In the genomic region with DNA sequence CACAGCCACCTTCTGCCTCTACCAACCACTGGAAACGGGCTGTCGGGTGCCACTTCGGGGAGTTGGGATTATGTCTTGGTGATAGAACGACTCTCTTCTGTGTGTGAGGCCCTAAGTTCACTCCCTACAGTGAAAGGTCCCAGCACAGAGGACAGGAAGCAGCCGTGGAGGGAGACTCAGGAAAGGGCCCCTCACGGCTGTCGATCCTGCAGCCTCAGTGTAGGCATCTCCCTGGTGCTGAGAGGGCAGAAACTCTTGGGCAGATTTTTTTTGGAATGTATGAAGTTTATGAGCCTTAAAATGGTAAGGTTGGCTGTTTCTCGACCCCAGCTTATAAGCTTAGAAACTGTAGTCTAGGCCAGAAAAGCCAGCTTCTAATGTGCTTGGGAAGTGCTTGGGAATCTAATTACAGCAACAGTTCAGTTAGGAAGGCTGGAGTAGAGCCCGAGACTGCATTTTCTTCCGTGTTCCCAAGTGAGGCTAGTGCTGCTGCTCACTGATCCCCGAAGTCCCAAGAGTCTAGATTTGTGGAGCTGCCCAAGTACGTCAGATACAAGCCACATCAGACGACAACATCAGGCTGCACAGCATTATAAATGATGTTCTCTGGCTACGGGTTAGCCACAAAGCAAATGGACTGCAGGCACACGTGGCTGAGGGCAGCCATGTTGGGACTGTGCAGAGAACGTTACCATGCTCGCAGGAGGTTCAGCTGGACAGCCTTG, we compare ENCODE assay signal across 8 mouse cellular contexts.
DNase-seq lines count a peak whose midpoint lies in the region; ATAC-seq lines count a peak whose summit lies in the region.
"Had no signal": no experiment of that assay in that cellular context is flagged by ENCODE, and none has a peak within 500 bp of the region (broad histone marks: within the 10 kb centered on the region; RNA-seq: fewer than 3 reads in every experiment).

No protein-coding gene starts in this region.

- H3K27me3 ChIP-seq in lung, embryonic 15.5 days = no peaks in the 10 kb centered on the region
- H3K27me3 ChIP-seq in limb, embryonic 15.5 days = no peaks in the 10 kb centered on the region
- H3K27me3 ChIP-seq: liver, embryonic 15.5 days had no signal

- H3K9me3 ChIP-seq in lung, embryonic 15.5 days = no peaks in the 10 kb centered on the region
- H3K9me3 ChIP-seq in limb, embryonic 15.5 days = no peaks in the 10 kb centered on the region
- H3K9me3 ChIP-seq: liver, embryonic 15.5 days had no signal

- no peaks in the 10 kb centered on the region for H3K36me3 ChIP-seq in lung, embryonic 15.5 days
- H3K36me3 ChIP-seq in limb, embryonic 15.5 days = no peaks in the 10 kb centered on the region
- H3K36me3 ChIP-seq: liver, embryonic 15.5 days had no signal

- peak overlapping the region; percentile 51; the same call in 1 of the 2 replicates for H3K27ac ChIP-seq in lung, embryonic 15.5 days
- peak overlapping the region; percentile 67 for H3K27ac ChIP-seq in limb, embryonic 15.5 days

- no peak for DNase-seq in lung, postnatal 14 days
- DNase-seq in heart, adult 8-10 months (ENCODE audit: low spot score) = peak; percentile 26
- peak; percentile 52 for DNase-seq in kidney, adult 11 months
- DNase-seq in layer of hippocampus, adult 18-20 months (ENCODE audit: low spot score in 2 of 2) = no peak
- no peak for DNase-seq in adrenal gland, postnatal 25 days

- peaks cover 36% of the 10 kb centered on the region for H3K4me1 ChIP-seq in lung, embryonic 15.5 days
- H3K4me1 ChIP-seq in limb, embryonic 15.5 days = peaks cover 26% of the 10 kb centered on the region
- H3K4me1 ChIP-seq: liver, embryonic 15.5 days had no signal

- ATAC-seq in lung, embryonic 15.5 days (ENCODE audit: borderline replicate concordance, extremely low read depth, low FRiP score, low TSS enrichment) = no peak
- ATAC-seq in limb, embryonic 15.5 days (ENCODE audit: insufficient number of reproducible peaks, low FRiP score, low TSS enrichment, low read depth) = no peak

- no peak overlapping the region for H3K9ac ChIP-seq in lung, embryonic 15.5 days
- no peak overlapping the region for H3K9ac ChIP-seq in limb, embryonic 15.5 days
- H3K9ac ChIP-seq: liver, embryonic 15.5 days had no signal

- no peak overlapping the region for H3K4me2 ChIP-seq in lung, embryonic 15.5 days
- H3K4me2 ChIP-seq in limb, embryonic 15.5 days = no peak overlapping the region
- H3K4me2 ChIP-seq: liver, embryonic 15.5 days had no signal

- no peak overlapping the region for H3K4me3 ChIP-seq in lung, embryonic 15.5 days
- H3K4me3 ChIP-seq in limb, embryonic 15.5 days = no peak overlapping the region
- H3K4me3 ChIP-seq: liver, embryonic 15.5 days had no signal

- 52% methylated on average over 17 of the region's 17 CpGs for WGBS in lung, embryonic 15.5 days
- WGBS in limb, embryonic 15.5 days = 55% methylated on average over 17 of the region's 17 CpGs

Comparison
In these comparisons a context has a peak if more than half of its experiments do, and no peak if none do; other contexts are left out.
1. DNase-seq: peak in heart, adult 8-10 months (single experiment) and kidney, adult 11 months (single experiment); none in lung, postnatal 14 days (single experiment), layer of hippocampus, adult 18-20 months (0 of 2) and adrenal gland, postnatal 25 days (single experiment).